Mouse (Mus musculus) hindbrain, embryonic 14.5 days (tissue): Measurements from ENCODE around the gene Prdx5. TPM values are rescaled to one million over a fixed set of nuclear protein-coding genes. Genes with fewer than 3 reads are reported as not detected.

ENCODE experiments used
- ATAC-seq: fragments of 200-750 bp; cut with Nextera tagmentation; 2 replicates; pipeline ENCODE4 v1.8.0; 2017; ENCODE audit warnings: moderate number of reproducible peaks, mild to moderate bottlenecking, moderate TSS enrichment, moderate library complexity; ENCODE audit not compliant: low FRiP score
- DNase-seq: peaks from one replicate; pipeline ENCODE4 v3.0.0-alpha.2; 2015; ENCODE audit warnings: low spot score
- H3K27ac ChIP-seq: fragments of 300-500 bp; sonication (generic); 2 replicates; pipeline ENCODE4 v1.5.1; 2014; ENCODE audit warnings: mild to moderate bottlenecking, moderate library complexity
- H3K27me3 ChIP-seq: fragments of 300-500 bp; sonication (generic); 2 replicates; pipeline ENCODE4 v1.6.1; 2014; ENCODE audit warnings: mild to moderate bottlenecking, low read length, mixed read lengths; ENCODE audit not compliant: control insufficient read depth, insufficient read depth
- H3K36me3 ChIP-seq: fragments of 300-500 bp; sonication (generic); replicated peaks from 2 replicates; pipeline ENCODE4 v1.6.1; 2014; ENCODE audit not compliant: control insufficient read depth, insufficient read depth
- H3K4me1 ChIP-seq: fragments of 300-500 bp; sonication (generic); replicated peaks from 2 replicates; pipeline ENCODE4 v1.6.1; 2014; ENCODE audit warnings: antibody characterized with exemption, low read length, mixed read lengths; ENCODE audit not compliant: control insufficient read depth, insufficient read depth
- H3K4me2 ChIP-seq: fragments of 300-500 bp; sonication (generic); replicated peaks from 2 replicates; pipeline ENCODE4 v1.6.1; 2014; ENCODE audit warnings: mild to moderate bottlenecking, moderate library complexity
- H3K4me3 ChIP-seq: fragments of 300-500 bp; sonication (generic); replicated peaks from 2 replicates; pipeline ENCODE4 v1.5.1; 2014; ENCODE audit warnings: mild to moderate bottlenecking, low read length
- H3K9ac ChIP-seq: fragments of 300-500 bp; sonication (generic); 2 replicates; pipeline ENCODE4 v1.6.1; 2014
- H3K9me3 ChIP-seq: fragments of 300-500 bp; sonication (generic); 2 replicates; pipeline ENCODE4 v1.6.1; 2016; ENCODE audit warnings: low read length; ENCODE audit not compliant: control insufficient read depth
- WGBS: fragments of 180-500 bp; shearing (Covaris S2); extraction: QIAGEN DNeasy Blood & Tissue Kit; methylation state at CpG from one replicate; pipeline ENCODE4 v1.1.7; 2014; 5-methylcytosine and 5-hydroxymethylcytosine counted together
- microRNA-seq: library from miRNA; unstranded; fragments of <30 nt; microRNA quantifications from one replicate; pipeline ENCODE4, GENCODE M21; 2016
- polyA plus RNA-seq: library from polyadenylated mRNA; unstranded; fragments of >200 nt; fragmentation: Nextera tagmentation; extraction: Ambion mirVana; gene quantifications from 2 replicates; pipeline ENCODE4 v1.2.1, GENCODE M21; 2014

Gene Prdx5
- polyA plus RNA-seq, 1 experiment from 2014 or later: 291 TPM

- no peak within 1 kb of the TSS for H3K4me2 ChIP-seq
- H3K36me3 ChIP-seq: no peaks in the 10 kb centered on the region
- peaks cover 9% of the 10 kb centered on the region; the same call in 1 of the 2 replicates for H3K4me1 ChIP-seq
- H3K9me3 ChIP-seq: no peaks in the 10 kb centered on the region
- no peak for ATAC-seq
- no peak within 1 kb of the TSS for H3K9ac ChIP-seq
- H3K27me3 ChIP-seq: peaks cover 10% of the 10 kb centered on the region; the same call in 1 of the 2 replicates
- no peak within 1 kb of the TSS for H3K4me3 ChIP-seq
- 83% methylated on average over 7 of the region's 7 CpGs for WGBS
- no peak within 1 kb of the TSS for H3K27ac ChIP-seq
- DNase-seq: no peak
Observed at GRCm38 (mm10) chr19:6858031-6858430, 51.9 kb downstream of the Prdx5 start, which contains the start of gene Ccdc88b. TSS of gene Ccdc88b (minus strand) at chr19:6858211.

GRCm38 (mm10) chr19:6857391-6858005, 52.4 kb downstream of the Prdx5 start:
- WGBS: 71% methylated on average over 9 of the region's 9 CpGs
- H3K27me3 ChIP-seq: peaks cover 10% of the 10 kb centered on the region; the same call in 1 of the 2 replicates
- no peak overlapping the region for H3K27ac ChIP-seq
- no peak for ATAC-seq
- no peaks in the 10 kb centered on the region for H3K9me3 ChIP-seq
- H3K9ac ChIP-seq: no peak overlapping the region
- H3K4me2 ChIP-seq: no peak overlapping the region
- H3K36me3 ChIP-seq: no peaks in the 10 kb centered on the region
- no peak overlapping the region for H3K4me3 ChIP-seq
- no peak for DNase-seq
- H3K4me1 ChIP-seq: peaks cover 9% of the 10 kb centered on the region; the same call in 1 of the 2 replicates

GRCm38 (mm10) chr19:6857003-6857360, 52.9 kb downstream of the Prdx5 start:
- peaks cover 10% of the 10 kb centered on the region; the same call in 1 of the 2 replicates for H3K27me3 ChIP-seq
- no peak overlapping the region for H3K27ac ChIP-seq
- no peak overlapping the region for H3K4me3 ChIP-seq
- no peak overlapping the region for H3K9ac ChIP-seq
- H3K4me1 ChIP-seq: peaks cover 9% of the 10 kb centered on the region; the same call in 1 of the 2 replicates
- no peak for ATAC-seq
- WGBS: 44% methylated on average over 3 of the region's 3 CpGs
- no peaks in the 10 kb centered on the region for H3K9me3 ChIP-seq
- no peak for DNase-seq
- no peaks in the 10 kb centered on the region for H3K36me3 ChIP-seq
- H3K4me2 ChIP-seq: no peak overlapping the region

Small RNA genes within 50 kb of the gene (microRNA-seq; reads per million reads assigned to microRNA genes)
- 1.3 reads per million for gene Mir6990

Other genes with a start within 250 kb of the Prdx5 start
- gene Rps6ka4, start 69.5 kb downstream of the Prdx5 start, polyA plus RNA-seq: 10.6 and 11.1 TPM in 2 replicates
- gene Ccdc88b, start 51.9 kb downstream of the Prdx5 start, polyA plus RNA-seq: 0.48 and 0.90 TPM in 2 replicates
- 107 and 118 TPM in 2 replicates for gene Trmt112, start 408 bp downstream of the Prdx5 start, polyA plus RNA-seq
- 6.2 and 7.3 TPM in 2 replicates for gene Esrra, start 11.7 kb upstream of the Prdx5 start, polyA plus RNA-seq
- 1.7 and 2.3 TPM in 2 replicates for gene Catsperz, start 15.3 kb upstream of the Prdx5 start, polyA plus RNA-seq
- gene Kcnk4, start 24.4 kb upstream of the Prdx5 start, polyA plus RNA-seq: 8.5 and 10.9 TPM in 2 replicates
- gene Bad, start 31.8 kb upstream of the Prdx5 start, polyA plus RNA-seq: 81.8 and 84.5 TPM in 2 replicates
- gene Gpr137, start 32.4 kb upstream of the Prdx5 start, polyA plus RNA-seq: 60.2 and 68.8 TPM in 2 replicates
- 211 and 215 TPM in 2 replicates for gene Ppp1r14b, start 64.9 kb upstream of the Prdx5 start, polyA plus RNA-seq
- 10.6 and 11.4 TPM in 2 replicates for gene Plcb3, start 66.4 kb upstream of the Prdx5 start, polyA plus RNA-seq
- gene Fkbp2, start 70.4 kb upstream of the Prdx5 start, polyA plus RNA-seq: 99.2 and 101 TPM in 2 replicates
- gene Vegfb, start 77.5 kb upstream of the Prdx5 start, polyA plus RNA-seq: 54.8 and 57.6 TPM in 2 replicates
- gene Dnajc4, start 82.5 kb upstream of the Prdx5 start, polyA plus RNA-seq: 22.8 and 23.7 TPM in 2 replicates
- gene Nudt22, start 86.0 kb upstream of the Prdx5 start, polyA plus RNA-seq: 18.0 and 19.0 TPM in 2 replicates
- 17.8 and 19.8 TPM in 2 replicates for gene Trpt1, start 86.0 kb upstream of the Prdx5 start, polyA plus RNA-seq
- gene Fermt3, start 109.4 kb upstream of the Prdx5 start, polyA plus RNA-seq: 3.1 and 3.8 TPM in 2 replicates
- gene Stip1, start 129.9 kb upstream of the Prdx5 start, polyA plus RNA-seq: 204 and 230 TPM in 2 replicates
- gene Macrod1, start 146.7 kb upstream of the Prdx5 start, polyA plus RNA-seq: 5.2 and 6.9 TPM in 2 replicates
- 8.7 and 9.5 TPM in 2 replicates for gene Flrt1, start 195.6 kb upstream of the Prdx5 start, polyA plus RNA-seq